Mouse (Mus musculus): Measurements from ENCODE around the gene B4galt1.
A peak's percentile ranks its signal among the peaks of the same experiment; 100 is the strongest.

B4galt1 gene

DNA sequence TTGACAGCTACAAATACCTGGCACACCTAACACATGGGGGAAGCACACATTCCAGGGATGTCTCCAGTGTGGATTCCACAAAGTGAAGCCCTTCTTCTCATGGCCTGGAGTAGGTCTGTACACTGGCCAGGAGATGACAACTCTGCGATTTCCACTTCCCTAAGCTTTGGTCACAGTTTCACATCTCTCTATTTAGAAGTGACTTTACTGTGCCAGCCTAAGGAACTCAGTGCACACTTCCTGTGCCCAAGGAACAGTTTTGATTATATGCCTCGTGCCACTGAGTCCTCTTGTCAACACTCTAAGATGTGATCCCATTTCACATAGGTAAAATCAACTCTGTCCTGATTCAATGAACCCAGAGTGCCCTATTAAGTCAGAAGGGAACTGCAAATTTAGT is 13.4 kb downstream of the B4galt1 start:
- no peak for DNase-seq (ENCODE audit: low spot score)

DNA sequence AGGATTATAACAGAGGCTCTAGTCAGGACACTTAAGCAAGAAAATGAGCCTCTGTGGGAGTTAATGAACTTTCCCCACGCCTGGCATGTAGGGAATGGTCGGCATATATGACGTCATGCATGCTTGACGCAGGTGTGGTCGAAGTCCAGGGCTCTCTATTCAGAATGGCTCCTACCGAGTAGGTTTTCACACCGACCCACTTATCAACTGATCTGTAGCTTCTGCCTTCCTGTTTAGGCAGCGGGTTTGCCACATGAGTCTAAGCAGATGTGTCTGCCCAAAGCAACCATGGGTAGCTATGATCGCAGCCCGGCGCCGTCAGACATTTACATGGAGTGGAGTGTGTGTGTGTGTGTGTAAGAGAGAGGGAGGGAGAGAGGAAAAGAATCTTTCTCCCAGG is 14.6 kb downstream of the B4galt1 start:
- DNase-seq (ENCODE audit: low spot score): no peak

DNA sequence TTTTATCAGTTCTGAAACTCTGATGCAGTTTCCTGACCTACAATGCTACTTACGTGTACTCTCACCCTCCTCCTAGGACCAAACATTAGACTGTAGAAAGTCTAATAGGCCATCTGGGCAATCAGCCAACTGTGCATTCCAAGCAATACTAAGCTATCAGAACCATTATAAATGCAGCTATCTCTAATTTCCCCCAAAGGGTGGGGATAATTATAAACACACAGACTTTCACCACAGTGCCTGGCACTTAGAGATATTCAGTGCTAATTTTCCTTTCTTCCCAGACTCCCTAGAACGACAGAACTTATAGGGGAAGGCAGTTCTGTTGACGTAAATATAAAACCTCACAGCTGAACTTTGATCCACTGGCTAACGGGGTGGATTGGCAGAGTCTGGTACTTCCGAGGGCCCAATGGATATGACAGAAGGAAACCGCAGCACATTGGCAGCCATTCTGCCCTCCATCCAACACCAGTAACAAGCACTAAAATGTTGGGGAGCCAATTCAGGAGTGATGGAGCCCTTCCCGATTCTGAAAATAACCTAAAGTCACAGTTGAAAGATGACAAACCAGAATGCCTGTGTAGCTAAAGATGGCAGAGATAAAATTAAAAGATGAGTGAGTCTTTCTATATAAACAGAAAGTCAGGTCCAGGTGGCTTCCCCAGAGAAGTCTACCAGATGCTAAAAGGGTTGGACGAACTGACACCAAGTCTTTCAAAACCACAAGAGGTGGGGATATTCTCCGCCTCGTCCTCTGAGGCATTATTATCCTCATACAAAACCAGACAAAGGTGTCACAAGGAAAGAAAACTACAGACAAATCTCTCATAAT is 16.1 kb downstream of the B4galt1 start:
- DNase-seq (ENCODE audit: low spot score): no peak

DNA sequence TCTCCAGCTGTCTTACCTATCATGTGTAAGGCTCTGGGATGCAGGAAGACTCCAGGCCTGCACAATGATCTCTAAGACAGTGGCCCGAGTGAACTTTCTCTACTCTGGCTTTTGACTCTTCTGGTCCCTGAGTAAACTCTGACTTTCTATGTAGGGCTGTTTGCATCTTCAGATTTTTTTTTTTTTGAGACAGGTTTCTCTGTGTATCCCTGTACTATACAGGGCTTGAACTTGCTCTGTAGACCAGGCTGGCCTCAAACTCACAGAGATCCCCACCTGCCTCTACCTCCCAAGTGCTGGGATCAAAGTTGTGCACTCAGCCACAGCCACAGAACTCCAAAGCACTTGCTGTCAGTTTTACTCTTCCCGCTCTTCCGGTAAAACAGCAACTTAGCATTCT is 16.8 kb downstream of the B4galt1 start:
- DNase-seq (ENCODE audit: low spot score): no peak

DNA sequence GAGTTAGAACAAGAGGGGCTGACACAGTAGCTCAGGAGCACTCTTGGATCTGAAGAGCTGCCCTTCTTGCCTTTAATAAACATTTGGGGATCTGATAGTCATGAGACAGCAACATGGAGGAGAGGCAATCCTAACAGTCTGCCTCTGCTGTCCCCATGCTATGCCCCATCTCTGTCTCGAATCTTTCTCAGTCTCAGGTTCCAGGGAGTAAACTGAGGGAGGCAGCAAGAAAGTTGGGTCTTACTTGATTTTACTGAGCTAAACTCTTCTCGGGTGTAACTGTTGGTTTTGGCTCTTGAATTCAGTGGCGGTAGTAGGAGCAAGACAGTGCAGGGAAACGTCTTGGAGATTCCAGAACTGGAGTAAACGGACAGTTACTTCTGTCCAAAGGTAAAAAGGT is 18.9 kb downstream of the B4galt1 start:
- DNase-seq (ENCODE audit: low spot score): no peak

DNA sequence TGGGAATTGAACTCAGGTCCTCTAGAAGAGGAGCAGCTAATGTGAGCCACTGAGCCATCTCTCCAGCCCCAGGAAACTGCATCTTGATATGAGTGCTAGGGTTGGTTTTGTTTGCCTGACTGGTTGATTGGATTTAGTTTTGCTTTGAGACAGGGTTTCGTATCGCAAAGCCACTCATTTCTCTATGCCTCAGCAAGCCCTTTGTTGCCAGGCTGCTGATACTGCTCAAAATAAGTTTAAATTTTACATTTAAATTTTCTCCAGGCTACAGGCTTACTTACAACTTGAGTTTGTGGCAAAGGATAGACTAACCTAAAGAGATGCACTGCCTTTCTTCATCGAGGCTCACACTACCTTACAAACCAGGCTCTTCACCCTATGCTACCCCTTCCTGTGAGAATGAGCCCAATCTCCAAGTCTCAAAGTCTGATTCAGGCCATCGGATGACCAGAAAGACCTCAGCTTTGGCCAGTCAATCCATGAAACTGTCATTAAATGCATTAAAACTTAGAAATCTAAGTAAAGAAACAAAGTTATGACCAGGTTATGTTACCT is 19.5 kb downstream of the B4galt1 start:
- DNase-seq (ENCODE audit: low spot score): no peak

DNA sequence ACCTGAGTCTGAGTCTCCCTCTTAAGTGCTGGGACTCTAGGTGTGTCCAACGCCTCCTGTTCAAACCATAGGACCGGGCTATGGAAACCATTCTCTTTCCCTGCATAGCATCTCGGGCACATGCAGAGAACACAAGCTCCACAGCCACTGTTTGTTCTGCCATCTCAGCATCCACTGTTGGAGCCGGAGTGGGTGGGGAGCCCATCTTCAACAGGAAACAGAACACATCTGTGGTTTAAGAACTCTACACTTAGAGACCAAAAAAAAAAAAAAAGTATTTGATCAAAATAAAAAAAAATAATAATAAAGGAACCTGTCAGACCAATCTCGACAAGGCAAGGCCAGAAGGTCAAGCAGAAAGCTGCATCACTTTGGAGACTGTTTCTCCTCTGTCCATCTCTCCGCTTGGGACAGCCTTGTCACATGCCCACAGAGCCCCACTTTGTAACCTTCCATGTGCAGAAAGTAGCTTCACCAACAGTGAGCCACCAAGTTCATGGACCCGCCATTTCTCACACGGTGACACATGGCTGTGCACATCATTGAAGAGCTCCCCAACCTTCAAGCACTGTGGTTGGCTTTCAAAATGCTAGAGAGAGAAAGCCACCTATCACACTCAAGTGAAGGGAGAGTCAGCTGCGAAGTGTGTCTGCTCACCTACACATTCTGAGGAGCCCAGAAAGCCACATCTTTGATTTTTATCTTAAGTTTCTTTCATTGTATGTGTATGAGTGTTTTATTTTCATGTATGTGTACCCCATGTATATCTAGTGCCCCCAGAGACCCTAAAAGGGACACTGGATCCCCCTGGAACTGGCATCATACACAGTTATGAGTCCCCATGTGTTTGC is 20.2 kb downstream of the B4galt1 start:
- DNase-seq (ENCODE audit: low spot score): no peak

DNA sequence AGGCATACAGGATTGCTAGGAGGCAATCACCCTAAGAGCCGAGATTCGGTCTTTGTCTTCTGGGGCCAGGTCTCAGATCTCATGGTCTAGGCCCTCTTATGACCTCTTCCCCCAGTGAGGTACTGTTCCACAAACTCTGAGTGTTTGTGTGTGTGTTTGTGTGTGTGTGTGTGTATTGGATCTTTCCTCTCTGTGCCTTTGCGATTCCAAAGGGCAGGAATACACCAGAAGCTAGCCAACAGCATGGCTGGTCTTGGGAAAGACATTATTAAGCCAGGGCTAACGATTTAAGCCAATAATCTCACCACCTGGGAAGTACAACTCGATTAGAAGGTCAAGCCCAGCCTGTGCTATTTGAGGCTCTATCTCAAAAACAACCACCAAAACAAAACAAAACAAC is 23.3 kb downstream of the B4galt1 start:
- DNase-seq (ENCODE audit: low spot score): no peak

DNA sequence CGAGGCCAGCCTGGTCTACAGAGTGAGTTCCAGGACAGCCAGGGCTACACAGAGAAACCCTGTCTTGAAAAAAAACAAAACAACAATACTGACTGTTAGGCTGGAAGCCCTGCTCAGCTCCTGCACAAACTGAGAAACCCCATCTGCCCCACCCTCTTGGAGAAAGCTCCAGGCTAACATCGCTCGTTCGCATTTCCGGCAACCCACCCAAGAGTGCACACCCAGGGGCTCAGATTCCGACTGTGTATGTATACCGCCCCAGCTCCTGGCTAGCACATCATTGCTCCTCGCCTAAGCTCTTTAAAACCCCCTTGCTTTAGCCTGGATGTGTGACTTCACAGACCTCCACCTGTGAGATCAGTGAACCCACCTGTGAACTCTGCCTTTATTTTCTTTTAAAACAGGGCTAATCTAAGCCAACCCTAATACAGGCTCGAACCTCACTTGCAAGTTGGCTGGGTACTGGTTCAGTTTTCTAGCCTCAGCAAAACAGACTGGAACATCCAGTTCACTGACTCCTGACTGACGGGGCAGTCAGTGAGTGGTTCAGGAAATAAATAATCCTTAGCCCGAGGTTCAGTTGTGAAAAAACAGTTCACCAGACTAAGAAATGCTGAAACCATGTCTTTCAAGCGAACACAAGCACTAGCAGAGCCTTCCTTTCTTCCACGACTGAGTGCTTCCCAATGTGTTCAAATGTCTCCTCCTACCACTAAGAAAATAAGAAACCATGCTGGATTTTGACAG is 24.0 kb downstream of the B4galt1 start:
- DNase-seq (ENCODE audit: low spot score): no peak

DNA sequence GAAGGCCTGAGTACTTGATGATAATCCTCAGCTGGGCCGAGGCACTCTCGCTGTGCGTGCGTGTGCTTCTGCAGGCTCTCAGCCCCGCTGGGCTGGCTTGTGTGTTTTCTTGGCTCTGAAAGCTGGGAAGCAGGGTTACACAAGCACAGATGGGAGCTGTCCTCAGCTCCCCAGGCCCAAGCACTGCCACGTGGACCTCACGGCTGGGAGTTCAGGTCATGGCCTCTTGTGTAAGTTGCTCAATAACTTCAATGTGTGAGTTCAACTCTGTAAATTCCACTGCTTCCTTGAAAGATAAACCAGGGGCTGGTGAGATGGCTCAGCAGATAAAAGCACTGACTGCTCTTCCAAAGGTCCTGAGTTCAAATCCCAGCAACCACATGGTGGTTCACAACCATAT is 24.9 kb downstream of the B4galt1 start:
- DNase-seq (ENCODE audit: low spot score): no peak

DNA sequence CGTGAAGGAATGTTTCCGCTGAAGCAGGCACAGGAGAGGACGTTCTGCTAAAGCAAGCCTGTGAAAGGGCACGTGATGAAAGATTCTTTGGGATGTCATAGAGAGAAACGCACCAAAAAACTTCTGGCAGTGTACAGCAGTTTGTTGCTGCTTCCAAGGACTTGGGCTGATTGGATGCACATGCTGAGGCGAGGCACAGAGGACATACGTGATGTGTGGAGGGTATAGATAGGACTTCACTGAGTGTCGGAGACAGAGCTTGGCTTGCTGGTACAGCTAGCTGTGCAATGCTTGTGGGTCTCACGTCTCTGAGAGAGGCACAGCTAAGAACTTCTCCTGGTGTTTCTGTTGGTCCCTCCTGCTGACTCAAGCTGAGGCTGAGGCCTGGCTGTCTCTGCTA is 25.9 kb downstream of the B4galt1 start:
- no peak for DNase-seq (ENCODE audit: low spot score)

DNA sequence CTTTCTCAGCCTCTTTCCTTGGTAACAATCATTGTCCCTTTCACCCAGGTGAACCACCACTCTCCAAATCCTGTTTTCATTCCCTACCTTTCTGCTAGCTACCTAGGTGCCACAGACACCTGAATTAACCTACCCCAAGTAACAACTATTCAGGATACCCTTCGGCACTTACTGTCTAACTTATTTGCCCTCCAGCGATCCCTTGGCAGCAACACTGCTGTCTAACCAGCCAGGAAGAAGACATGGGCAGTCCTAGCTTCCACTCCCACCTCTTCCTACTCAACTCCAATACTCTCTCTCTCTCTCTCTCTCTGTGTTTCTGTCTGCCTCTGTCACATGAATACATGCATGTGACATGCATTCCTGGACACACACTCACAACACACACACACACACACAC is 27.0 kb downstream of the B4galt1 start:
- DNase-seq (ENCODE audit: low spot score): no peak

DNA sequence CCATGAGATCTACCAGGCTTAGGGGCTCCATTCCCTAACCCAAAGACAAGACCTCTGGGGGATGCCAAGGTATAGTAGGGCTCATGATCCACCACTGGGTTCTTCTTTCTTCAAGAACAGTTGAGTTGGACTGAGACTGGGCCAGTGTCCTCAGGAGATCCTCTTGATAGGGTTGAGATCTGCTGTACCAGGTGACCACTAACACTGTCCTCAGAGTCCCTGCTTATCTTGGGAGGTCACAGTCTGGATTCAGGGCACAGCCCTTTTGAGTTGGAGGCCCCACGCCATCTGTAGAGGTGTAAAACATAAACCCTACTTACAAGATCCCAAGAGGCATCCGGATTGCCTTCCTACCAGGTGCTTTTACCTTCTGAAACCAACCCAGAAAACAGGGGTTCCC is 27.8 kb downstream of the B4galt1 start:
- no peak for DNase-seq (ENCODE audit: low spot score)

DNA sequence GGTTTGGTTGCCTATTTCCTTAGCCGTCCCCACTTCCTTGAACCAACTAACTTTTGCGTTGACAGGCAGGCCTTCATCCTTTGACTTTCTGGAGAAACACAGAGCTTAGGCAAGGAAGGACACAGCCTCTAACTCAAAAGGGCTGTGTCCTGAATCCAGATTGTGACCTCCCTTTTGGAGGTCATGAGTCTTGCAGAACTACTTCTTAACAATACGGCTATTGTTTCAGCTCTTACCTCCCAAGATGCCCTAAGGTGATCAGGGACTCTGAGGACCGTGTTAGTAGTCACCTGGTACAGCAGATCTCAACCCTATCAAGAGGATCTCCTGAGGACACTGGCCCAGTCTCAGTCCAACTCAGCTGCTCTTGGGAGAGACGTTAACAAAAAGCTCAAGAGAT is 28.7 kb downstream of the B4galt1 start:
- no peak for DNase-seq (ENCODE audit: low spot score)

DNA sequence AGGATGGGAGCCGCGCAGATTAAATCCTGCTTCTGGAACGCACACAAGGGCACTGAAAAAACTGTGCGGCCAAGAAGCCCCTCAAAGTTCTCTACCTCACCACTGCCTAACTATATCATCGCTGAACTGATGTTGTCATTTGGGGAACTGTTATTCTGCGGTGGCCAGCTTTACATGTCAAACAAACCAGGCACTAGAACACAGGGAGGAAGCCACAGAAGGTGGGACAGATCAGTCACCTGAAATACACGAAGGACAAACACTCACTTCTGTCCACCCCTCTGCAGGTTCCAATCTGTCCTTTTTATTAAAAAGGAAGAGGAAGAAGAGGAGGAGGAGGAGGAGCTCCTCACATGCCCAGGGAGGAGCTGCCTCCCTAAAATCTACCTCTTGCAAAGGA is 29.3 kb downstream of the B4galt1 start:
- no peak for DNase-seq (ENCODE audit: low spot score)

DNA sequence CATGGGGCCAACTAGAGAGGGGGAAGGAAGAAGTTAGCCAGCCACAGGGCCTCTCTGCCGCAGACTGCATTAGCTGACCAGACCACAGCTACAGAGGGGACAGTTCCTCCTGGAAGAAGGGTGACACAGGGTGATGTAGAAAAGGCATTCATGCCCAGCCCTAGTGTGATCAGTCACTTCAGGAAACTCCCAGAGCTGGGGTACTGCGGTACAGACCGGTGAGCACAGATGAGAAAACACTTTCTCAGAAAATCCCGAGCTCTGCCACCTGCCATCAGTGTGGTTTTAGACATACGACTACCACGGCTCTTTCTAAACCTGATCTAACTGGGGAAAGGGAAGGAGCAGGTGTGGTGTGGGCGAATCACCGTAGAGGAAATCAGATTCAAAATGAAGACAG is 30.1 kb downstream of the B4galt1 start:
- DNase-seq (ENCODE audit: low spot score): no peak

DNA sequence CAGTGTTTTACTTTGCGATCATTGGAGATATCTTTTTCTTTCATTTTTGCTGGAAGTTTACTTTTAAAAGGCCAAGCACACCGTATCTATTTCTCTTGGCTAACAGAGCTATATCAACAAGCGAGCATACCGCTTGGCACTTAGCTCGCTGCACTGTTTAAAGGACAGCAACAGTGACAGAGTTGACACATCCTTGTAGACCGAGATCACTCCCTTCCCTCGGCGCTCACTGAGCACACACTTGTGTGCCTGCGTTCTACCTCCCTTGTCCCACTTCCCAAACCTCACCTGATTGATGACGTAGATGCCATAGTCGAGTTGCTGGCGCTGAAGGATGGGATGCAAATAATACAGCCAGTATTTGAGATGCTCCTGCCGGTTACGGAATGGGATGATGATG is 30.7 kb downstream of the B4galt1 start:
- DNase-seq (ENCODE audit: low spot score): no peak

DNA sequence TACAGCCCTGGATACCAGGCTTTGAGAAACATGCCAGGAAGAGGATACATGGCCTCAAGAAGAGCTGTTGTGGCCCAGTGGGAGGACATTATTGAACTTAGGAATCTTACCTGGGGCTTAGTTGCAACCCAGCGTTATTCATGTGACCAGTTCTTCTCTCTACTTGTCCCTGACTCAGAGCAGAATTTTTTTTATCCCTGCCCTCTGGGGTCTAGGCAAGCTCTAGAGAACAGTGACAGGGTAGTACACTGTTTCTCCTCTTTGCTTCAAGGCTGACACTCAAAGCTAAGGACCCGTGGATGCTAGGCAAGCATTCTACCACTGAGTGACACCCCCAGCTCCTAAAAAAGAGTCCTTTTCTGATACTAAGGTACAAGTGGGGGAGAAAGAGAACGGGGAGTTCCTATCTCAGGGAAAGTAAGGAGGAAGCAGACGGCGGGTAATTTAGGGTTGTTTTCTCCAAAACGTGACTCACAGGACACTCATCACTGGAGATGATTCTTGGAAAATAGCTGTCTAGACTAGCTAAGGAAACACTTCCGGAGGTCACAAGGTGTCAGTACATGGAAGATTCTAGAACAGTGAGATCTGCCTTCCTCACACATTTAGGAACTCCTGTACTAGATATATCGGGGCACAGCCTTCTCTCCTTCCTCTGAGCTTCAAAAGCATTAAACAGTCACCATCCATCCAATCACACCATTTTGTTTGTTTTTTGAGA is 32.3 kb downstream of the B4galt1 start:
- DNase-seq (ENCODE audit: low spot score): no peak

DNA sequence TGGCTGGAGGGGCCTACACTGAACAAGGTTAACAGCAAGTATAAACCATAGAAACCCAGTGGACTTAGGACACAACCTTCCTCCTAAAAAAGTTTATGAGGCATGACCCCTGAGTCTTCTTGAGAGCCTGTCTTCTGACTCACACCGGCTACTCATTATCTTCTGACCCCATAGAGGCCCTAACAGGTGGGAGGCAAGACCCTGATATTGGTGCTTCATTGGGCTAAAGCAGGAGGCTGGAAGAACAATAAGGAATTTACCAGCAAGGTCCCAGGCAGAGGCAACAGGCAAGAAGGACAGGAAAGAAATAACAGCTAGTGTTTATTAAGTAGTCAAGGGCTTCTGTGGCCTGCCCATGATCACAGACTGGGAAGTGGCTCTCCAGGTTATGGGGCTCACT is 32.9 kb downstream of the B4galt1 start:
- DNase-seq (ENCODE audit: low spot score): no peak

DNA sequence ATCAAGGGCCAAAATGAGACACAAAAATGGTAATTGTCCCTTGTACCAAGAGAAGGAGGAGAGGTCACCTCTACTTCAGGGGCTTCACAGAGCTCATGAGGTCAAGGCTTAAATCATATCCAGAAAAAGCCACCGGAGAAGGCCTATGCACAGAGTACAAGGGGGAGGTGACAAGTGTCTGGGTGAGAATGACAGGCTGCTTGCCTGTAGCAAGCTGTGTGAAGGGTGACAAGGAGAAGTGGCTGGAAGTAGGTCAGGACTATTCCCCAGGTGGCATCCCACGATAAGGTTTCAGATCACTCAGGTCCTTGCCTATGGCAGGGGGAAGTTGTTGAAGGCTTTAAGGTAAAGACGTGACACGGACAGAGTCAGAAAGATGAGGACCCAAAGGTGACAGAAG is 33.8 kb downstream of the B4galt1 start:
- peak; percentile 50 for DNase-seq (ENCODE audit: low spot score)

DNA sequence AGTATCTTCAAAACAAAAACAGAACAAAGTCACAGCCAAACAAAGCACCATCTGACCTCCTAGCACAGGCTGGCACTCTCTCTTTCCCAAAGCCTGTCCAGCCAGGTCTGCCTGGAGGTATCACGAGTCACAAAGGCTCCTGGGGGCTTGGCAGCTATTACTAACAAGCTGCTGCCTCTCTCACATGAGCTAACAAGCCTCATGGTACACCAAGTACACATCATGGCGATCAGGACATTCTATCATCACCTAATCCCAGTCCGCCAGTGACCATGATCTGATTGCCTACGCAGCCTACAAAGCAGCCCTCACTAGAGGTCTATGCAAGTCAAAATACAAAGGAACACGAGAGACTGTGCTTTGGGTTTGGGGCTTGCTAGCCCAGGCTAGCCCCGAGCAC is 34.7 kb downstream of the B4galt1 start:
- no peak for DNase-seq (ENCODE audit: low spot score)

DNA sequence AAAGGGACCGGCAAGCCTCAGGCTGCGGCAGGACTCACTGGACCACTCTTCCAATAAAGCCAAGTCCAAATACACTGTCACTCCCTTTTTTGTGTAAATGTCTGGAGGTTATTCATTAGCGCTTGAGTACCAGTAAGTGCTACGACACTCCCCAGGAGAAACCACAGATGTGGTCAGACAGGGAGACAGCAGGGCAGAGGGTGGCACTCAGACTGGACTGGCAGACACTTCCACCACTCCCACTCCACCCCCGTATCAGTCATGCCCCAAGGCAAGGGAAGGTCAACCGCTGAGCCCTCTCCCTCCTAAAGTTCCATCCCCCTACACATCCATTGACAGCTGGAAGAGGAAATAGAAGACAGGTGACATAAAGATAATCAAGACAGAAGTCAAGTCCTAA is 35.4 kb downstream of the B4galt1 start:
- DNase-seq (ENCODE audit: low spot score): no peak
